Mouse (Mus musculus) adrenal gland, adult 2 months (tissue): ENCODE data around the gene Gpr22. TPM values are rescaled to one million over a fixed set of nuclear protein-coding genes. Genes with fewer than 3 reads are reported as not detected.

Experiments
- DNase-seq: peaks from one replicate; pipeline ENCODE4 v3.0.0; 2021
- long read RNA-seq: library from polyadenylated mRNA; stranded (forward); transcript quantifications from one replicate; pipeline ENCODE4 v2.0.0, GENCODE M21; 2021
- polyA plus RNA-seq: library from polyadenylated mRNA; depleted of rRNA; stranded (reverse); fragments of >200 nt; gene quantifications from 2 replicates; pipeline ENCODE4 v1.2.3, GENCODE M21; 2012; rRNA removed
- total RNA-seq, 2 experiments: library from RNA; stranded (reverse); gene quantifications; 2 replicates each; pipeline ENCODE4 v1.2.3; 2021

Gpr22 gene
- total RNA-seq (1 to 10 TPM; 7.1 to 9.7 TPM), polyA plus RNA-seq (0.38 and 0.42 TPM in 2 replicates)
- long read RNA-seq, full-length matches to known transcripts: 1 of 2 reads
- long read RNA-seq, partial matches to known transcripts: 0 of 2 reads
- long read RNA-seq, other reads (novel, unspliced or antisense): 1 of 2 reads

DNA sequence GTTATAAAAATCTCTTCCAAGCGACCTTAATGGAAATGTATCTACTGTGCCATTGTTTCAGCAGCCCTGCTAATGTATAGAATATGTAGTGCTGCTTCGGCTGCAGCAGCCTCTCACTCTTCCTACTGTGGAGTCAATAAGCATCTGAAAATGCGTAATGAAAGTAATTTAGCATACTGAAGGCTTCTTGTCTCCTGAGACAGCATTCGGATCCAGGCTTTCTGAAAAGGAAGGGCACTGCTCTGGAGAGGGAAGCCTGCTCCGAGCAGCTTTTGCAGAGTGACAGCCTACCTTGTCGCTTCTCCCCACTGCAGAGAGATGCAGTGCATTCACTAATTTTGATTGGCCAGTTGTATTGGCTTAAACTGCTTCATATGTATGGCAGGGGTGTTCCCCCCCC lies at the start of gene Gpr22:
Gene Gpr22, minus strand, starts transcription at position 348 of the 400 bp plus-strand sequence.
- no peak for DNase-seq

DNA sequence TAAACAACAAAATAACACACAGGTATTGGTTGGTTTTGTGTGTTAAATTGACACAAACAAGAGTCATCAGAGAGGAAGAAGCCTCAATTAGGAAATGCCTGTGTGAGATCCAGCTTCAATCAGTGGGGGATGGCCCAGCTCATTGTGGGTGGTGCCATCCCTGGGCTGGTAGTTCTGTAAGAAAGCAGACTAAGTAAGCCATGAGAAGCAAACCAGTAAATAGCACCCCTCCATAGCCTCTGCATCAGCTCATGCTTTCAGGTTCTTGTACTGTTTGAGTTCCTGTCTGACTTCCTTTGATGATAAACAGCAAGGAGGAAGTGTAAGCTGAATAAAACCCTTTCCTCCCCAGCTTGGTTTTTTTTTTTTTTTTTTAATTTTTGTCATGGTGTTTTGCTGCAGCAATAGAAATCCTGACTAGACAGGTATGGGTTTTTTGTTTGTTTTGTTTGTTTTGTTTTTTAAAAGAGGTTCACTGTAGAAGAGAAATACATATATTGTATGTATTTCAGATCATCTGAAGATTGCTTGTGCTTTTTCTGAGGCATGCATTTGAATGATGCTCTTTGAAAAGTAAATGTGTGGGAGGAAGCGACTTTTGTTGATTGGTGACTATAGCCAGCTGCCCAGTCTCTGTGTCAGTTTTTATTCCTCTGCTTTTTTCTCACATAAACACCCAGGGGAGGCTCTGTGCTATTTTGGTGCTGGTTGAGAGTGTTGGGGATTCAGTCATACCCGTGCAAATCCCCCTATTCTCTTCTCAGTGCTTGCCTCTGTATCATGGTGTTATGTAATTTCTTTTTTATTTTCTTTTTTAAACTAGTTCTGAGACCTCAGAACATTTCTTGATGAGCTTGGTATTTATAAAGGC lies 42.4 kb upstream of the Gpr22 start:
- DNase-seq: no peak

DNA sequence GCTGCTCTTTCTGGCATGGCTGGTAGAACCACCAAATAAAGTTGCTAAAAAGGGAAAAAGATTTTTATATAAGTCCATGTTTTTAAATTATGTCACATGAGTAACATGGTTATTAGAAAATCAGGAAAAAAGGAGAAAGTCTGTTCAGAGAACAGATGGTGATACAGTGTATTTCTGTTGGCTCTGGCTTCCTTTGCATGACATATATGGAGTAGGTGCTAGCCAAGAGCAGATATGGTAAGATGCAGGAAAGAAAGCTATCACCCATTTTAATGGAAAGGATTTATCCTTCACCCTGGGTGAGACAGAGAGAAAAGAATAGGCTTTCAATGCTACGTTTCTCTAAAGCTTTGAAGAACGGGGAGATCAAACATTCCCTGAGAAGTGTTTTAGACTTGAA lies 40.7 kb upstream of the Gpr22 start:
- no peak for DNase-seq

DNA sequence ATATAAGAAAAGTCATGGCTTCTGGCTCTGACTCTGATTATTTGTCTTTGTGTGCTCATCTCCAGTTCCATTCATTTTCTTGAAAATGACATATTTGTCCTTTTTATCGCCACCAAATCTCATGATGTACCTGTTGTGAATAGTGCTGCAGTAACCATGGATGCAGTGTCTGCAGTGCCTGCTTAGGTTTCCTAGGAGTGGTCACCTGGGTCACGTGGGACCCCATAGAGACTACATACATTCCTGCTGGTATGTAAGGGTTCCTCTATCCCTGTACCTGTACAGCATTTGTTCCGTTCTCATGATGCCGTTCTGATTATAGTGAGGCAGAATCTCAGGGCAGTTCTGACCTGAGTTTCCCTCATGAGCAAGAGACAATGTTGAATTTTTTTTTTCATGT lies 36.1 kb upstream of the Gpr22 start:
- no peak for DNase-seq

DNA sequence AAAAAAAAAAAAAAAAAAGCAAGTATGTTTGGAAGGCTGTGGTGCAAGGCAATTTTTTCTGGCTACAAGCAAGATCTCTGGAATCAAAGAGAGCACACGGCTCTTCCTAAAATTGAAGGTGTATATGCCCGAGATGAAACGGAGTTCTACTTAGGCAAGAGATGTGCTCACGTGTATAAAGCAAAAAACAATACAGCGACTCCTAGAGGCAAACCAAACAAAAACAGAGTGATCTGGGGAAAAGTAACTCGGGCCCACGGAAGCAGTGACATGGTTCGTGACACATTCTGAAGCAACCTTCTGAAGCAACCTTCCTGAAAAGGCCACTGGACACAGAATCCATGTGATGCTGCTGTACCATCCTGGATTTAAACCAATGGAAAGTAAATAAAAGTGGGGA lies 33.6 kb upstream of the Gpr22 start:
- no peak for DNase-seq

DNA sequence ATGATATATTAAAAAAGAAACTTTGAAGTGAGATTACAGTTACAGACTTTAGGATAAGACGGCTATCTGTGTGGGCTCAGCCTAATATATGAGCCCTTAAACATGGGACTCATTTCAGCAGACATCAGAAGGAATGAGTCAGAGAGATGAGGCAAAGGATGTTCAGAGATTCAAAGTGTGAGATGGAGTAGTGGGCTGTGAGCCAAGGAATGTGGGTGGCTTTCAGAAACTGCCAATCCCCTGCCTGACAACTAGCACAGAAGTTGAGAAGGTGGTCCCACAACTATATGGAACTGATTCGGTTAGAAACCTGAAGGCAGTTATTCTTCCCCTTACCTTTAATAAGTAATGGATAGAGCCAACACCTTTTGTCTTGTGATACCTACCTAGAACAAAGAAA lies 20.9 kb upstream of the Gpr22 start:
- DNase-seq: no peak

DNA sequence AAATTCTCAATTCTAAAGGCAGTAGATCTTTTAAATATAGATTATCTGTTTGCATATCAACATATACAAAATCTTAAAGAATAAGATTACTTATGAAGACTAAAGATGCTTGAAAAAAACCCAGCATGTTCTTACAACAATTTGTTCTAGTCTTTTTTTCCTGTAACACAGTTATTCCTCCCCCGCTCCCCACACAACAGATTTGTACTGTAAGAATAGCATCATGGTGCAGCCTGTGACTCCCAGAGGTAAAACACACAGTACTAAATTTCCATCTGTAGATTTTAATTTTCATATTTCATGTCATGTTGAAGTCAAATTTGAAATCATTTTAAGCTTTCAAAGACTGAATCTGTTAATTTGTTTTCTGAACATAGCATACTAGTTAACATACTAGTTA lies 16.4 kb upstream of the Gpr22 start:
- no peak for DNase-seq

DNA sequence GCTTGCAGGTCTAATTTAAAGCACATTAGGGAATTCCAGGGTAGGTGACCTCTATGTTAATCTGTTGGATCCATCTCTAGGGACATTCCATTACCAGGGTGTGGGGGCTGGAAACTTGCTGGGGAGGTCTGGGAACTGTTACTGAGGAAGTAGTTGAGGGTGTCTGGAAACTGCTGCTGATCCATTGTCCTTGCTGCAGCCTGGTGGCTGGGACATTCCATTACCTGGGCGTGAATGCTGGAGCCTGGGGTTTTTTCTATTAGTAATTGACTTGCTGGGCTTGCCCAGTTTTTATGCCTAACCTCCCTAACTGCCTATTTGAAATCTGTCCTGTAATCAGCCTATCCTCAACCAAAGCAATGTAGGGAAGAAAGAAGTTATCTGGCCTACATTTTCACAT lies 13.0 kb upstream of the Gpr22 start:
- no peak for DNase-seq

DNA sequence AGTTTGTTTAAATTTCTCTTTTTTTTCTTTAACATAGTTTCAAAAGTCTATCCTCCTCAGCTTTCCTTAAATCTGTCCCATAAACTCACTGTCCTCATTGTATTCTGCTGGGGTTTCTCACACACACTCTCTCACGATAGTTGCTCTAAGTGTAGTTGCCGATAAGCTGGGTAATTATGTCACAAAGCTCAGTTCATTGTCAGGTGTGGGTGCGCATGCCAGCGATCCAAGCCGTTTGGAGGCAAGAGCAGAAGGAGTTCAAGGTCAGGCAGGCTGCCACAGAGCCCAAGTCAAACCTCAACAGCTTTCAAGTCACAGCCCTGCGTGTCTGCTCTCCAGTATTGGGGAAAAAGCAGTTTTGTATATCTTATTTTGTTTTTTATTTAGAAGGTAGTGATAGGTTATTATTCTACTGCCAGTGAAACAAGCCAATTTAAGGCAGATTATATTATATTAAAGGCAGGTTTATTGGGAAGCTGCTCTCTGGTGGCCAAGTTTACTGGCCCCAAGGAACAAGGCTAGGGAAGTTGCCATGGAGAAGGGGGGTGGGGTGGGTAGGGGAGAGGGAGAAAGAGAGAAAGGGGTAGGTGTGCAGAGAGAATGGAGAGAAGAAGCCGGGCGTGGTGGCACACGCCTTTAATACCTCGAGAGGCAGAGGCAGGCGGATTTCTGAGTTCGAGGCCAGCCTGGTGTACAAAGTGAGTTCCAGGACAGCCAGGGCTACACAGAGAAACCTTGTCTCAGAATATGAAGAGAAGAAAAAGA lies 11.9 kb upstream of the Gpr22 start:
- DNase-seq: peak; percentile 52

DNA sequence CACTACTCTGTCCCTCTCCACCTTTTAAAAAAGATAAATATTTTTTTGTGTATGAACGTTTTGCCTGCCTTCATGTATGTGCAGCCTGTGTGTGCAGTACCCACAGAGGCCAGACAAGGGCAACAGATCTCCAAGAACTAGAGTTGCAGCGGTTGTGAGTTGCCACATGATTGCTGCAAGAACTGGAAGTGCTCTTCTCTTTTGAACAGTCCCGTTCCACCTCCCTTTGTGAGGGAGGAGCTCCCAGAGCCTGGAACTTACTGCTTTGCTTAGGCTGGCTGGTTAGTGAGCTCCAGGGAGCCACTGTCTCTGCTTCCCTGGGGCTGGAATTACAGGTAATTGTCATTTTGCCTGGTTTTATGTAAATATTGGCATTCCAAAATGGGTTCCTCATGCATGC lies 10.8 kb upstream of the Gpr22 start:
- DNase-seq: no peak

DNA sequence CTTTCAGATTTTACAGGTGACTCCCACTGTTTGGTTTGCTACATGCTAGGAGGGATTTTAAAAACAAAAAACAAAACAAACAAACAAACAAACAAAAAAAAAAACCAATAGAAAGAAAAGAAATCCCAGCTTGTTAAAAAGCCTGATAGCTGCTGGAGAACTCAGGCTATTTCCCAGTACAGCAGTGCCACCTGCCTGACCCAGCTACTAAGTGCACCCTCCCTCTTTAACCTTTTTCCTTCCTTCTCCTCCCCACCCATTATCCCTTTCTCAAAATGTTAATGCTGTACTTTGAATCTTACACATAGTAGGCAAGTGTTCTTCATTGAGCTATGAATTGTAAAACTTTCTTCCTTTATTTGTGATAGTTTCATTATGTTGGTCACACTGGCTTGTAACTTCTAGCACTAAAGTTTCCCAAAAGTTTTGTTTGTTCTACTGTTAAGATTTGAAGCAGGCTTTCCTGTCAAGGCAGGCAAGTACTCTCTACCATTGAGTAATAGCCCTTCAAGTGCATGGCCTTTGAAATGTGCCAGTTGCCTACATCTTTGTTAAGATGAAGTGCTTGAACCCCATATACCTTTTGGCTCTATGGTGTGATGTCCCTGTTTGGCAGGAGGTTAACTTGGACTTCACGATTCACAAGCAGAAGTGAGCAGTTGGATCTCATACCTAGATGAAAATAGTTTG lies 6.0 kb upstream of the Gpr22 start:
- no peak for DNase-seq

DNA sequence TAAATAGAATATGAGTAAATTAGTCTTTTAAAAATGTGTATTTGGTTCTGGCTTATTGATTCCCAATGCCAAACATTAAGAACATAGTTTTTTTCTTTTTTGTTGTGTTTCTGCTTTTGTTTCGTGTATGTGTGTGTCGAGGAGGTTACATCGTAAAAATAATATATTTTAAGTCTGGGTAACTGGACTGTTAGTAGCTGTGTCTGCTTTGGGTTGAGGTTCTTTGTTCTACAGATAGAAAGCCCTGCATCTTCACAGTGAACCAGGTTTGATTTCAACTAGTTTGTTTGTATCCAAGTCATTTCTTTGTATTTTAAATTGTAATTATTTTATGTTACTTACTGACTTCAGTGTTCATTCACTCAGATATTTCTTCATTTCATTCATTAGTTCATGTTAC lies 323 bp upstream of the Gpr22 start:
- DNase-seq: no peak

DNA sequence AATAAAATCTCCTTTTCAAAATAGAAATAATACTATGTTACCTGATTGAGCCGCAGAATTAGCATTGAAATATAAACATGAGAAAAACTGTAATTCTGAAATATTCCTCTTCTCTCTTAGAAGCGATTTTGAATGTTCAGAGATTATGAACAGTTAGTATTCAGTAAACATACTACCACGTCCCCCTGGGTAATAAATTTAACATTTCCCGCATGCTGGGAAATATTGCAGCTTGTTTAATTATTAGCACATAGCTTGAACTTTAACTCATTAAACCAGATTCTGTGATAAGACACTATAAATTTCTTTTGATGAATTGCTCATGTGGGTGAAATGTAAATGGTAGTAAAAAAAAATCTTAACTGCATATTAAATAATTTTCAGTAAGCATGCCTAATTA lies 1.0 kb downstream of the Gpr22 start:
- DNase-seq: no peak

DNA sequence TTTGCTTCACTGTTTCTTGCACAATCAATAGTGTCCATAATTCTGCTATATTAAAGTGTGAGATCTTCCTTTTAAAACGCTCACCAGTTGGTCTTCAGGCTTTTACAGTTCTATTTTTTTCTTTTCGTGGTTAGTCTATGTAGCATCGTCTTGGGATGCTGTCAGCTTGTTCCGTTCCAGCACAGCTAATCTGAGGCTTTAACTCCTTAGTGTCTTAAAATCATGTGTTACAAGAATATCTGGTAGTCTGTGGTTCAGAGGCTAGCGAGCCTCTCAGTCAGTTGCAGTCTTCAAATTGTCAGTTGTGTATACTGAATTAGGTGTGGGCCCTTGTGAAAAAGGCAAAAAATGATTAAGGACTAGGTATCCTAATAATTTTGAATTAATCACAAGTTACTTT lies 1.5 kb downstream of the Gpr22 start:
- no peak for DNase-seq

DNA sequence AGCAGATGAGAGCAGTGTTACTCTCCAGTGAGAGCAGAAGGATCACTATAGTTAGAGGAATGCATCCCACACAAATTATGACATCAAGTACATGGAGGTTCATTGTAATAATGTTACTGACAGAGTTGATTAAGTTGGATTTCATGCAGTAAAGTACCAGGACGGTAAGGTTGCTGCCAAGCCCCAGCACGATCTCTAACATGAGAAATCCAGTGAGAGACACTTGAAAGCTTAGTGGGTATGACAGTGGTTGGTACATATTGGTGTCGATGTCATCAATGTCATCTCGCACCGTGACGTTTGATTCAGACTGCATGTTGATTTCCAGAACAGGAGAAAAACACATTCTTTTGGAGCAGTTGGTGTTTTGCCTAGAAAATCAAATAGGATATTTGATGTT lies 4.1 kb downstream of the Gpr22 start:
- DNase-seq: no peak

DNA sequence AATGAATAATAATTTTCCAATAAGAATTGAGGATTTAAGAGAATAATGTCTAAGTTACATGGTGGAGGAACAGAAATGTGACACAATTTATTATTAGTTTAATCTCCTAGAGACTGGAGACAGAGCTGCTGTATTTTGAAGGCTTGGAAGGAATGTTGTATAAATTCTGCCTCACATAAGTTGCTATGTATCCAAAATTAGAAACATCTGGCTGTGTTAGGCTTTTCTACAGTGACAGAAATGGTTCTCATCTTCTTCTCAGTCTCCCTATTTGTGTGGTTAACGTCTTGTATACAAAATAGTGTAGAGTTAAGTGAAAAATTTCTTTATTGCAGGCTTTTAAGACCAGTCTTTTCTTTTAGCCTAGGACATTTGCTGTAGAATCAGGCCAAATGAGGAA lies 6.2 kb downstream of the Gpr22 start:
- DNase-seq: no peak

DNA sequence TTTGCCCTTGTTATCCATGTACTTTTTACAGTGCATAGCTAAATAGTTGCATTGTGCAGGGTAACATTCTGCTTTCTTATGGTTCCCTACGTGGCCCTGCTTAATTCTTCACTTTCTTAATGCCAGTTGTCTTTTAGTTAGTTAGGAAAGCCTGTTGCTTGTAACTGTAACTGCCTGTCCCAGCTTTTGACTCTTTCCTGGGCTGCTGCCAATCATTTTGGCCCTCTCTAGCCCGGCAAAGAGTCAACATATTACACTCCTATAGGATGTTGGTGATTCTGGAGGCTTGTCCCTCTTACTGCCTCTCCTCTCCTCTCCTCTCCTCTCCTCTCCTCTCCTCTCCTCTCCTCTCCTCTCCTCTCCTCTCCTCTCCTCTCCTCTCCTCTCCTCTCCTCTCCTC lies 7.6 kb downstream of the Gpr22 start:
- DNase-seq: no peak

DNA sequence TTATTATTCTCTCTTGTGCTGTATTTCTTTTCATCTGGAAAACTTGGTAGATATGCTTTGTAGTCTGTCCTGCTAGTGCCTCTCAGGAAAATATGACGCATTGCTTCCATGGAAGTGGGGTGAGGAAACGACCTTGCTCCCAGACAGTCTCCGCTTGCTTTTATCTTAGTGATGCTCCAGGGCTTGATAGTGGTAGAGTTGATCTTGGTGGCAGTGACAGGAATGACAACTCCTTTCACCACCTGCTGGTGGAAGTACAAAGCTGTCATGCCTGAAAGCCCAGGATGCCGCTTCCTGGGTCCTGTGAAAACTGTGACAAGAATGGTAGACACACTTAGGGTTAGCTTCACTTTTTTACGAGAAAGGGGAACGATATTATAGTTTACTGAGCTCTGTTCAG lies 9.8 kb downstream of the Gpr22 start:
- DNase-seq: peak; percentile 8

DNA sequence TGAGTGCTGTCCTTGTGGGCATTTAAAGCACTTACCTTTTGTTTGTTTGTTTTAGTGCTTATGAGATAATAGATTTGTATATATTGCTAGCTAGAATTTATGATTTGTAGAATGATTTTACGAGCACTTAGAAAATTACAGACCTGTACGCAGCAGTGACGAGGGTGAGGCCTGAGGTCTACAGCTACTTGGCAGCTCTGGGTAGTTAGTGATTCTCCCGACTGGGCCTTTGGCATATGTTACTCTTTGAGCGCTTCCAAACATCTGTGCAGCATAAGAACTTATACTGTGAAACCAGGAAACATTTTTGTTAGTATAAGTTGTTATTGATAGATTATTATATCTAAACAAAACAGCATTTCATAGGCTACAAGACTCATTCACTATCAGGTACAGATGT lies 12.3 kb downstream of the Gpr22 start:
- no peak for DNase-seq

DNA sequence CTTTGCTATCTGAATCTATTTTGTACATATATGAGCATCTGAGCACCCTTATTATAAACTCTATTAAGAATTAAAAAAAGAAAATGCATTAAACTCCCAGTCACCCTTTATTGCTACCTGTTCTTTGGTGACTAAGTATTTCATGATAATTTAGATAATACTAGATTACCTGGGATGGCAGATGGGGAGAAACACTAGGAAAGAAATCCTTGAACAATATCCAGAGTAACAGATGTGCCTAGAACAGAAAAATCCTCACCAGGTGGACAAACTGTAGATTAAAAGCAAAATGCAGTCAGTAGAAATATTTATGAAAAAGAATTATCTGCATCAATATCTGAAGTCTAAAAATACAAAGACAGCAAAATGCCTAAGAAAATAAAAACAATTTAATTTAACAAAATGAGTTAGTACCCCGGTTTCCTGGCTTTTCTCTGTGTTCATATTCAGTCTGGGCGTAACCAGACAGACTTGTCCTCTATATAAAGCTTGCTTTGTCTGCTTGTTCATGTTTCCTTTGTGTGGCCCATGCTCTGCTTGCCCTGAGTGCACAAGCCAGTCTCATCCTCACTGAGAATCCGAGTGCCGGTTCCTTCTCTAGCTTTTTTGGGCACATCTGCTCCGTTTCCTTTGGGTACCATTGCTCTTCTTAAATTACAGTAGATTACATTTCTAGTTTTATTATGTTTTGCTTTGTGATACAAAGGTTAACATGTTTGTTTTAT lies 13.0 kb downstream of the Gpr22 start:
- no peak for DNase-seq

DNA sequence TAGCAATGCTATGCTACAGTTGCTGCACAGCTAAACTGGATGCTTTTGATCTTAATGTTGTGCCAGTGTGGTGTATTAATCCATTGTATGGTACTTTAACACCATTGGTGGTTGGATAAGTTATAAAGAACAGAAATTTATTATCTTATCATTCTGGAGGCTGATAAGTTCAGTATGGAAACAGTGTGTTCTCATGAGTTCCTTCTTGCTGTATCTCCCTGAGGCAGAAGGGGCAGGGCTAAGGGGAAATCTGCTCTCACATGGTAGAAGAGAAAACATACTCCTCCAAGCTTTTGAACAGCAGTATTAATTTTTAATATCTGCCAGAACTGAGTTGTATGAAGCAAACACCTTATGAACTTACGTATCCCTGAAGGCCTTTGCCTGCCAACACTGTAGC lies 20.5 kb downstream of the Gpr22 start:
- DNase-seq: no peak

DNA sequence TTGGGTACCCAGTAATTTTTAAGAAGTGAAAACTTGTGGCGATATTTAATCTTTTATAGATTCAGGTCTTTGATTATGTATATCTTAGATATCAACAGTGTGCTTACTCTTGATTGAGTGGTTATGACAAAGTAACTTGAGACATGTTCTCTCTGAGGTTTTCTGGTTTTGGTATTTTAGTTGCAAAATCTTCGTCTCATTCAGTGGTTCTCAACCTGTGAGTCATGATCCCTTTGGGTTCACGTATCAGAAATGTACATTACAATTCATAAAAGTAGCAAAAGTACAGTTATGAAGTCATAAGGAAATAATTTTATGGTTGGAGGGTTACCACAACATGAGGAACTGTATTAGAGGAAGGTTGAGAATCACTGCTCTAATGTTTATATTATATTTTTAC lies 27.1 kb downstream of the Gpr22 start:
- DNase-seq: no peak
